Mouse (Mus musculus) left cerebral cortex, adult 2 months (tissue): ENCODE measurements at regions not wholly inside any gene's neighbourhood (a gene's known extent, or its start where the extent isn't known, plus 50 kb on each side); places are given as distances from the start of the nearest gene placed in this dataset.
A peak's percentile ranks its signal among the peaks of the same experiment; 100 is the strongest.

Experiments
- DNase-seq, 2 experiments: peaks; one replicate each; pipeline ENCODE4 v3.0.0; 2021 to 2022; ENCODE audit warnings: low spot score in 2 of 2, mixed read lengths in 1 of 2; ENCODE audit errors: extremely low spot score in 1 of 2
- H3K27ac ChIP-seq: fragments of 200-600 bp; 2 replicates; pipeline ENCODE4 v1.8.1; 2022
- H3K4me3 ChIP-seq: fragments of 200-600 bp; 2 replicates; pipeline ENCODE4 v1.8.1; 2022
- CTCF ChIP-seq: fragments of 200-600 bp; IDR thresholded peaks from 2 replicates; pipeline ENCODE4 v1.8.1; 2022; ENCODE audit warnings: antibody characterized with exemption, mild to moderate bottlenecking, moderate library complexity
- intact Hi-C: fragments of 180-260 bp; cut with DNase I; formaldehyde crosslinking; loops from one replicate; pipeline ENCODE4 v1.15.1; 2025

DNA sequence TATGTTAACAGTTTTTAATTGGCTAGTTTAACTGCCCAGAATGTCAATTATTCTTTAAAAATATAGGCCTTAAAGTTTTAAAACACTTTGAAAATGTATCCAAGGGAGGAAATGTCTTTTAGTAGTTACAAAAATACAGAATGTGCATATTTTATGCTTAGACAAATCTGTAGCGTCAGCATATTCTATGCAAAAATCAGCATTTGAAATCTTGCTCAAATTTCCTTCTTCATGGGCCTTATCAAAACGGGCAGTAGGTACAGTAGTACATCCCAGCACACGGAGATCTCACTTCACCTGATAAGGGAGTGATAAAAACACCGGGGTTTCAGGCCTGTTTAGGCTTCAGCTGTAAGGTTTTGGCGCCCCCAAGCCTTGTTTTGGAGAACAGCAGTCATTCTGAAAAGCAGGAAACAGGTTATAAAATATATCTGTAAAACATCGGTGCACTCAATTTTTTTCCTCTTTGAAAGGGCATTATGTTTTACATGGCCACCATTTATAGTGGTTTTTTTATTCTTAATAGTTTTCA, 435.7 kb upstream of the Adgrl4 start:
- TF ChIP-seq CTCF = peak; percentile 86
- Histone ChIP-seq H3K4me3 (no peak overlapping the region), H3K27ac (no peak overlapping the region)
- intact Hi-C loops = loop anchor here (5.0 kb wide), 1 partner anchor 565 kb away; no protein-coding TSS in a partner anchor
- peak; percentile 35 to 40 for DNase-seq

GRCm38 (mm10) chr3:151003524-151003923, 434.2 kb upstream of the Adgrl4 start:
- intact Hi-C loops = loop anchor here (1.0 to 5.0 kb wide), 2 partner anchors 564 to 618 kb away; no protein-coding TSS in a partner anchor
- TF ChIP-seq CTCF = no peak
- H3K4me3 ChIP-seq = no peak overlapping the region
- no peak for DNase-seq
- H3K27ac ChIP-seq = peak overlapping the region; percentile 1; the same call in 1 of the 2 replicates

DNA sequence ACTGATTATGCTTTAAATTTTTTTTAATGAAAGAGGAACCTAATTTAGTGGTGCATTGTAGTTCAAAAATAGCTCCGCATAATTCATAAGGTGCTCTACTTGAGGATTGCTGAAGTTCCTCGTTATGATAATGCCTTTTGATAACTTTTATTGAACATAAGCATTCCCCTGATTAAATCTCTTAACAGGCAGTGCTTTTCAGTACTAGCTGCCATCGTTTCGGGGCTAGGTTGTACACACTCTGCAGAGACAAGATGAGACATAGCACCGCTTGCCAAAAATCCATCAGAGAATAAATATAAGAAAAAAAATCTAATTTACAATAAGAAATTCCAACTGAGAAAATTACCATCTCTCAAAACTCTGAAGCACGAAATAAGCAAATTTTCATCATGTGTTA, 433.7 kb upstream of the Adgrl4 start:
- Histone ChIP-seq H3K27ac (peak overlapping the region; percentile 1; the same call in 1 of the 2 replicates), H3K4me3 (no peak overlapping the region)
- TF ChIP-seq CTCF = no peak
- intact Hi-C loops = loop anchor here (1.0 to 5.0 kb wide), 2 partner anchors 563 to 619 kb away; no protein-coding TSS in a partner anchor
- DNase-seq = no peak

DNA sequence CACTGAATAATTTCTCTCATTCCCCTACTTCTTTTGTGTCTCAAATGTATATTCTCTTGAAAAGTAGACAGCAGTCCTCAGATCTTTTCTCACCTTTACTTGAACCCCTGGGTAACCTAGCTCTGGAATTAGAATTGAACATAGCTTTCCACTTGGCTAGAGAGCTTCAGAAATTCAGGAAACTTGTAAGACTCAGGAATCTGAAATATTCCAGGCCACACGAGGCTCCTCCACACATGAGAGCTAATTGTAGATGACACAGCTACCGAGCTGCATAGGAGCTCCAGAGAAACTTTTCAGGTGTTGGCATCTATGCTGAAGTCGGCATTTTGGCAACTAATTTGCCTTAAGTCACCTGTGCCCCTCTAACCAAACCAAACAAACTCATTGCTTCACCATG, 417.7 kb upstream of the Adgrl4 start:
- no peak for DNase-seq
- intact Hi-C loops = no loop called here
- H3K4me3 ChIP-seq = no peak overlapping the region
- H3K27ac ChIP-seq = no peak overlapping the region
- no peak for TF ChIP-seq CTCF

- Histone ChIP-seq H3K4me3 (no peak overlapping the region), H3K27ac (no peak overlapping the region)
- no peak for DNase-seq
- TF ChIP-seq CTCF = no peak
- intact Hi-C loops = no loop called here
Measured at GRCm38 (mm10) chr3:151057491-151057890, 380.2 kb upstream of the Adgrl4 start.

DNA sequence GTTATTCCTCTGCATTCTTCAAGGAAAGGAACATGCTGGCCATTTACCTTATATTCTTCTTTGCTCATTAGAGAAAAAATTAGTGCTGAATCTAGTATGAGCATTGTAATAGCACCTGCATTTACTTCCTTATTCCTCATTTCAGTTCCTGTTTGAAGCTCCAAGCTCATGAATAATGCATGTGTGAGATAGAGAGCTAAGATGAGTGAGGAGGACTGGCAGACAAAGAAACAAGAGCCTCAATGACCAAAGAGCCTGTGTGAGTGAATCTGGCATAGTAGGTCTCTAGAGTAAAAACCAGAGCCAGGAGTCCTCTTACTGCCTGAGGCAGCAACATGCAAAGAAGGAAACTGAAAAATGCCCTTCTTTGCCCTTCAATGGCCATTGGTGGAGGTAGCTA, 365.4 kb upstream of the Adgrl4 start:
- Histone ChIP-seq H3K27ac (no peak overlapping the region), H3K4me3 (no peak overlapping the region)
- no peak for DNase-seq
- intact Hi-C loops = no loop called here
- no peak for TF ChIP-seq CTCF

- TF ChIP-seq CTCF = no peak
- no peak for DNase-seq
- no peak overlapping the region for H3K4me3 ChIP-seq
- no peak overlapping the region for H3K27ac ChIP-seq
- intact Hi-C loops = no loop called here
Measured at GRCm38 (mm10) chr3:151116831-151117230, 320.9 kb upstream of the Adgrl4 start.

- no peak for DNase-seq
- TF ChIP-seq CTCF = no peak
- intact Hi-C loops = no loop called here
- Histone ChIP-seq H3K27ac (no peak overlapping the region), H3K4me3 (no peak overlapping the region)
Measured at GRCm38 (mm10) chr3:151117583-151118041, 320.1 kb upstream of the Adgrl4 start.

DNA sequence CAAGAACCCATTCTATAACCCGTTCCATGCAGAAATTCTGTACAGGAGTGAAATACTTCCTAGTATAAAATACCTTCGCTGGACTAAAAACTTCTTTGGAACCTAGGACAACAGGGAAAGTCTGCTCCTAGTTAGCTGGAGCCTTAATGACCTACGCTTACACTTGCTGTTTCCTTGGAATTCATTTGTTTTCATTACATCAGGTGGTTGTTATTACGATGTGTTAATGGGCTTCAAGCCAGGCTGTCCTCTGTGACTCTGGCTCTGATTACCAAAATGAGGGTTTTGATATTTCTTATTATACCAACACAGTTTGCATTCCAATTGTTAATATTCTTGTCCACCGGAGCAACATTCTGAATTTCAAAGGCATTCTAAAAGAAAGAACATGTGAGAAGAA, 313.6 kb upstream of the Adgrl4 start:
- no peak overlapping the region for H3K4me3 ChIP-seq
- DNase-seq = no peak
- no peak overlapping the region for H3K27ac ChIP-seq
- no peak for TF ChIP-seq CTCF
- intact Hi-C loops = no loop called here

DNA sequence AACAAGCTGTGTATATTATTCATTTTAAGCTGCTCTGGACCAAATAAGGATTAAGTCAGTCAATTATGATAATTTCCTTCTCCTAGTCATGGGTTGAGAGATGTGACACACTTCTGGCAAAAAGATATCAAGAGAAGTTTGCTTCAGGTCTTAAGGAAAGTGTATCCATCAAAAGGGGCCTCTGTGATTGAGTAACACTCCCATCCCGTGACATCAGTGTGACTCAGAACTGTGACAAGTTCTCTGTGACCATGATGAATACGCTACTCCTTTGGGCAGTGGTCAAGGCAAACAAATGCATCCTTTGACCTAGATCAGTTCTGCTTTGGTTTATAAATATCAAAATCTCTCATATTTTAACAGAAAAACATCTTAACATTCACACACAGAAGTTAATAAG, 290.8 kb upstream of the Adgrl4 start:
- intact Hi-C loops = no loop called here

DNA sequence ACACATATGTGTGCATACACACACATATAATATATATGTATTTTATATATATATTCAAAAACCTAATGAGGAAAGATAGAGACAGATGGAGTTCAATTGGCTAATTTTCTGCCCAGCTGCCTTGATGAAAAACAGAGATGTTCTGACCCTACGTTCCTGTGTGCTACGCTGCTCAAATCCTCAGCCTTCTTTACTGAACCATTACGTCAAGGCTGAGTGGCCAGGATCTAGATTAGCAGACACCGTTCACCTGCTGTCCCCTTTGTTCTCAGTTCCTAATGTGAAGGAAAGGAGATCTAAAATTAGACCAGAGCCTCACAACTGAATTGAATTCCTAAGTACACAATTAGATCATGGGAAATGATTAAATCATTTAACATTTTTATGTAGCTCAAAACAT, 284.3 kb upstream of the Adgrl4 start:
- no peak overlapping the region for H3K4me3 ChIP-seq
- intact Hi-C loops = no loop called here
- TF ChIP-seq CTCF = no peak
- no peak overlapping the region for H3K27ac ChIP-seq
- DNase-seq = no peak

More for the DNA sequence above, 290.8 kb upstream of the Adgrl4 start:
- TF ChIP-seq CTCF = no peak
- no peak for DNase-seq
- H3K27ac ChIP-seq = no peak overlapping the region
- no peak overlapping the region for H3K4me3 ChIP-seq

DNA sequence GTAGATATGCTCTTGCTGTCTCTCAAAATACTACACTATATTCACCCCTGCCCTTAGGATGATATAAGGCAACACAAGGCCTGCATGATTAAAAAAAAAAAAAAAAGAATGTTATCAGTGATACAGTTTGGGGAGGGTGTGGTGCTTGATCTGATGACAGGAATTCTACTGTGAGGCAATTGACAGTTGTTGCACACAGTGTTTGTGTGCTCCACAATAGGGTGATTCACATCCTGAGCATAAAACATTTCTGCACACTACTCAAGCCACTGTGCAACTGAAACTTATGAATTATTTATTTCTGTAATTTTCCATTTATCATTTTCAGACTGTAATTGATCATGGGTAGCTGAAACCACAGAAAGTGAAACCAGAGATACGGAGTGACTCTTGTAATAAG, 277.2 kb upstream of the Adgrl4 start:
- intact Hi-C loops = no loop called here
- Histone ChIP-seq H3K27ac (no peak overlapping the region), H3K4me3 (no peak overlapping the region)
- DNase-seq = no peak
- no peak for TF ChIP-seq CTCF

- intact Hi-C loops = no loop called here
Measured at GRCm38 (mm10) chr3:151182132-151182531, 255.6 kb upstream of the Adgrl4 start.

More at GRCm38 (mm10) chr3:151182132-151182531, 255.6 kb upstream of the Adgrl4 start:
- no peak for TF ChIP-seq CTCF
- Histone ChIP-seq H3K27ac (no peak overlapping the region), H3K4me3 (no peak overlapping the region)
- DNase-seq = no peak
